Mouse (Mus musculus): ENCODE data around the gene Upf2.
"Not testable (repeated sequence)": the region's sequence is repeated elsewhere in the genome, so short reads cannot be mapped to it uniquely, and the experiment has no call there.

Gene Upf2

GRCm38 (mm10) chr2:5950766-5951595 lies at the start of gene Upf2:
Gene Upf2, plus strand, starts transcription at chr2:5951469.
- peak; percentile 99 for DNase-seq

GRCm38 (mm10) chr2:5906092-5906491 lies 45.2 kb upstream of the Upf2 start:
- peak; percentile 32 for DNase-seq

GRCm38 (mm10) chr2:5906625-5907024 lies 44.6 kb upstream of the Upf2 start:
- peak; percentile 38 for DNase-seq

GRCm38 (mm10) chr2:5911282-5911965 lies 39.8 kb upstream of the Upf2 start:
- DNase-seq, result peak; percentile 16

GRCm38 (mm10) chr2:5922823-5923222 lies 28.4 kb upstream of the Upf2 start:
- DNase-seq, result no peak

GRCm38 (mm10) chr2:5923786-5924185 lies 27.5 kb upstream of the Upf2 start:
- DNase-seq, result no peak

- no peak for DNase-seq
These were observed 23.8 kb upstream of the Upf2 start for GRCm38 (mm10) chr2:5927481-5927880.

- no peak for DNase-seq
These were observed 21.5 kb upstream of the Upf2 start for GRCm38 (mm10) chr2:5929793-5930192.

GRCm38 (mm10) chr2:5930291-5931054 lies 20.8 kb upstream of the Upf2 start:
- DNase-seq, result no peak

- no peak for DNase-seq
These were observed 19.3 kb upstream of the Upf2 start for GRCm38 (mm10) chr2:5931938-5932337.

GRCm38 (mm10) chr2:5934936-5935335 lies 16.3 kb upstream of the Upf2 start:
- no peak for DNase-seq

- DNase-seq, result no peak
These were observed 15.2 kb upstream of the Upf2 start for GRCm38 (mm10) chr2:5936068-5936467.

- no peak for DNase-seq
These were observed 14.7 kb upstream of the Upf2 start for GRCm38 (mm10) chr2:5936550-5936949.

- no peak for DNase-seq
These were observed 11.9 kb upstream of the Upf2 start for GRCm38 (mm10) chr2:5939319-5939718.

- DNase-seq, result no peak
These were observed 11.4 kb upstream of the Upf2 start for GRCm38 (mm10) chr2:5939911-5940310.

GRCm38 (mm10) chr2:5940936-5941335 lies 10.3 kb upstream of the Upf2 start:
- no peak for DNase-seq

- no peak for DNase-seq
These were observed 9.3 kb upstream of the Upf2 start for GRCm38 (mm10) chr2:5941861-5942415.

- DNase-seq, result peak; percentile 72
These were observed 8.7 kb upstream of the Upf2 start, which contains the start of gene Dhtkd1 for GRCm38 (mm10) chr2:5942416-5943032. Gene Dhtkd1, minus strand, starts transcription at chr2:5942792.

GRCm38 (mm10) chr2:5943071-5943470 lies 8.2 kb upstream of the Upf2 start:
- DNase-seq, result no peak

- no peak for DNase-seq
These were observed 5.6 kb upstream of the Upf2 start for GRCm38 (mm10) chr2:5945629-5946028.

GRCm38 (mm10) chr2:5946876-5947275 lies 4.4 kb upstream of the Upf2 start:
- DNase-seq, result no peak

GRCm38 (mm10) chr2:5948964-5949363 lies 2.3 kb upstream of the Upf2 start:
- DNase-seq, result no peak

- not testable (repeated sequence) for DNase-seq
These were observed 1.4 kb upstream of the Upf2 start for GRCm38 (mm10) chr2:5949821-5950220.
